Mouse (Mus musculus): Measurements from ENCODE around the gene Olfr1121. TPM values are rescaled to one million over a fixed set of nuclear protein-coding genes. Genes with fewer than 3 reads are reported as not detected.

Gene Olfr1121
- polyA plus RNA-seq, 1 experiment = not detected

DNA sequence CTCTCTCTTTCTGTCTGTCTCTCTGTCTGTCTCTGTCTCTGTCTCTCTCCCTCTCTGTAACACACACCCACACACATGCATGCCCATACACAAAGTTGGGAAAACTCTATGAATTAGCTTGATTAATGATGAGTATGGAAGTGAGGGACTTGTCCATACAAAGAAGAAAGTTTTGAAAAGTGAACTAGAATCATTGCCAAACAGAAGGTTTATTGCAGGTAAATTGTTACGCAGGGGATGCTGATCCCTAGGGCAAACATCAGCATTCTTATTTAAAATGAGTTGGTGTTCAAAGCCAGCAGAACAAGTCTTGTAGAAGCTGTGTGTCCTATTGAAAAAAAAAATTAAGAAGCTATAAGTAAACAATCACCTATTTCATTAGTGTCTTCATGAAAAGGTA lies 46.6 kb downstream of the Olfr1121 start, which contains the start of gene Olfr1123:
TSS of gene Olfr1123 (plus strand) at position 301 of the 400 bp plus-strand sequence.
- Histone ChIP-seq H3K27me3 (ENCODE audit: control insufficient read depth, insufficient read depth, insufficient read length) (no peaks in the 10 kb centered on the region), H3K4me3 (ENCODE audit: insufficient read depth, poor library complexity, severe bottlenecking) (no peak within 1 kb of the TSS), H3K36me3 (ENCODE audit: control insufficient read depth, insufficient read depth) (no peaks in the 10 kb centered on the region), H3K79me3 (ENCODE audit: low read depth) (no peaks in the 10 kb centered on the region), H3ac (ENCODE audit: control insufficient read depth, insufficient read length, low read depth) (no peak within 1 kb of the TSS), H3K79me2 (ENCODE audit: control insufficient read depth, insufficient read depth) (no peaks in the 10 kb centered on the region)
- TF ChIP-seq FOSL1 (IDR thresholded peaks at IDR 0.05; ENCODE audit: insufficient read depth, low read length, poor library complexity, severe bottlenecking) (no peak), MAX (IDR thresholded peaks at IDR 0.05) (no peak), CTCF (IDR thresholded peaks at IDR 0.05; ENCODE audit: control insufficient read depth, insufficient read depth, insufficient read length) (no peak), USF1 (IDR thresholded peaks at IDR 0.05; ENCODE audit: low read depth) (no peak), MYOG (IDR thresholded peaks at IDR 0.05; ENCODE audit: control insufficient read depth, extremely low read depth, insufficient read length) (no peak), CEBPB (IDR thresholded peaks at IDR 0.05; ENCODE audit: low read depth) (no peak), MYOD1 (IDR thresholded peaks at IDR 0.05; ENCODE audit: control insufficient read depth, insufficient read length, low read depth) (no peak)

Other genes starting within 250 kb of the Olfr1121 start
- not detected for gene Olfr1110, start 229.6 kb upstream of the Olfr1121 start, polyA plus RNA-seq (2012; fragmentation: generic; extraction: Trizol)
- gene Olfr1111, start 217.3 kb upstream of the Olfr1121 start, polyA plus RNA-seq (2012; fragmentation: generic; extraction: Trizol) = not detected
- not detected for gene Olfr1112, start 182.1 kb upstream of the Olfr1121 start, polyA plus RNA-seq (2012; fragmentation: generic; extraction: Trizol)
- not detected for gene Olfr1113, start 160.9 kb upstream of the Olfr1121 start, polyA plus RNA-seq (2012; fragmentation: generic; extraction: Trizol)
- not detected for gene Olfr1115, start 121.9 kb upstream of the Olfr1121 start, polyA plus RNA-seq (2012; fragmentation: generic; extraction: Trizol)
- gene Olfr1116, start 102.4 kb upstream of the Olfr1121 start, polyA plus RNA-seq (2012; fragmentation: generic; extraction: Trizol) = not detected
- gene Olfr1118, start 62.3 kb upstream of the Olfr1121 start, polyA plus RNA-seq (2012; fragmentation: generic; extraction: Trizol) = not detected
- gene Olfr1120, start 15.1 kb upstream of the Olfr1121 start, polyA plus RNA-seq (2012; fragmentation: generic; extraction: Trizol) = not detected
- gene Olfr1122, start 16.0 kb downstream of the Olfr1121 start, polyA plus RNA-seq (2012; fragmentation: generic; extraction: Trizol) = not detected
- gene Olfr1123, start 46.7 kb downstream of the Olfr1121 start, polyA plus RNA-seq (2012; fragmentation: generic; extraction: Trizol) = not detected
- gene Olfr1124, start 60.4 kb downstream of the Olfr1121 start, polyA plus RNA-seq (2012; fragmentation: generic; extraction: Trizol) = not detected
- gene Olfr1126, start 84.1 kb downstream of the Olfr1121 start, polyA plus RNA-seq (2012; fragmentation: generic; extraction: Trizol) = not detected
- not detected for gene Pramel7, start 127.2 kb downstream of the Olfr1121 start, polyA plus RNA-seq (2012; fragmentation: generic; extraction: Trizol)
- gene Pramel6, start 136.7 kb downstream of the Olfr1121 start, polyA plus RNA-seq (2012; fragmentation: generic; extraction: Trizol) = not detected
- gene Olfr153, start 161.9 kb downstream of the Olfr1121 start, polyA plus RNA-seq (2012; fragmentation: generic; extraction: Trizol) = not detected
- not detected for gene Olfr1128, start 175.6 kb downstream of the Olfr1121 start, polyA plus RNA-seq (2012; fragmentation: generic; extraction: Trizol)
- gene Olfr1129, start 204.0 kb downstream of the Olfr1121 start, polyA plus RNA-seq (2012; fragmentation: generic; extraction: Trizol) = not detected
- not detected for gene Olfr1130, start 236.3 kb downstream of the Olfr1121 start, polyA plus RNA-seq (2012; fragmentation: generic; extraction: Trizol)